Mouse (Mus musculus): Measurements from ENCODE around the gene Zdhhc13. TPM values are rescaled to one million over a fixed set of nuclear protein-coding genes. Genes with fewer than 3 reads are reported as not detected.

Zdhhc13 gene
- total RNA-seq (2023; ENCODE audit: inconsistent age) = 38.0 to 45.4 TPM (median 42.7 TPM) in 4 replicates

GRCm38 (mm10) chr7:48788851-48789572 lies at the start of gene Zdhhc13:
Gene Zdhhc13 (plus strand): TSS chr7:48789003.

GRCm38 (mm10) chr7:48847820-48848650 lies 59.2 kb downstream of the Zdhhc13 start, which contains the start of gene Csrp3:
Gene Csrp3 (minus strand): TSS chr7:48848033.

Other genes with a start within 250 kb of the Zdhhc13 start
- gene Mrgprb2, start 230.9 kb upstream of the Zdhhc13 start, total RNA-seq (2023; ENCODE audit: inconsistent age) = not detected in 4 replicates
- not detected in 4 replicates for gene Mrgprb3, start 145.2 kb upstream of the Zdhhc13 start, total RNA-seq (2023; ENCODE audit: inconsistent age)
- not detected in 4 replicates for gene Csrp3, start 59.0 kb downstream of the Zdhhc13 start, total RNA-seq (2023; ENCODE audit: inconsistent age)
- 0.51 to 3.1 TPM (median 1.7 TPM) in 4 replicates for gene E2f8, start 92.6 kb downstream of the Zdhhc13 start, total RNA-seq (2023; ENCODE audit: inconsistent age)
- gene Nav2, start 119.7 kb downstream of the Zdhhc13 start, total RNA-seq (2023; ENCODE audit: inconsistent age) = 1.6 to 3.4 TPM (median 1.7 TPM) in 4 replicates